Mouse (Mus musculus): ENCODE data around the gene Brd1. TPM values are rescaled to one million over a fixed set of nuclear protein-coding genes. Genes with fewer than 3 reads are reported as not detected.

Brd1 gene
- polyA plus RNA-seq, 1 experiment from 2014 or later, result 20.3 TPM

- H3K4me1 ChIP-seq (ENCODE audit: control insufficient read depth, insufficient read depth, low read length), result no peaks in the 10 kb centered on the region
Observed at GRCm38 (mm10) chr15:88684039-88684438, 50.0 kb downstream of the Brd1 start.

DNA sequence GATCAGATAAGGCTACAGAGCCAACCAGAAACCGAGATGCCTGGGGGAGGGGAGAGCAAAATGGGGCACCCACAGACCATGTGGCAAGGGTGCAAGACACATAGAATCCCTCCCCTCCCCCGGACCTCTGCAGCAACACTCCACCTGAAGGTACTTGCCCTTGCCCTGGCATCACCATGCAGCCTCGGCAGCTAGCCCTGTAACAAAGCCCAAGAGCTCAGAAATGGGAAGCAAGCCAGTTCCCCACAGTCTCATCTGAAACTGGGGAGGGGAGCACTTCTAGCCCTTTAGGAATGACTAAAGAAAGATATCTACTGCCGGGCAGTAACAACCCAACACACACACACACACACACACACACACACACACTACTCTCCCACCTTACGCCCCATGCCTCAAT lies 53.1 kb downstream of the Brd1 start:
- Histone ChIP-seq H3K9ac (ENCODE audit: low read length) (no peak overlapping the region), H3K27me3 (ENCODE audit: control insufficient read depth, insufficient read depth, low read length) (no peaks in the 10 kb centered on the region), H3K27ac (ENCODE audit: low read length) (no peak overlapping the region), H3K4me1 (ENCODE audit: control insufficient read depth, insufficient read depth, low read length) (no peaks in the 10 kb centered on the region), H3K36me3 (ENCODE audit: control insufficient read depth, insufficient read depth, low read length) (peaks cover 4% of the 10 kb centered on the region; the same call in 1 of the 2 replicates), H3K4me2 (ENCODE audit: low read depth, low read length) (no peak overlapping the region), H3K4me3 (replicated peaks; ENCODE audit: low read length) (no peak overlapping the region), H3K9me3 (replicated peaks; ENCODE audit: control insufficient read depth, low read length) (no peaks in the 10 kb centered on the region)
- ATAC-seq (ENCODE audit: insufficient read depth, low FRiP score), result no peak
- 75% methylated on average over 5 of the region's 5 CpGs for WGBS

More at GRCm38 (mm10) chr15:88684039-88684438, 50.0 kb downstream of the Brd1 start:
- WGBS, result 73% methylated on average over 6 of the region's 6 CpGs
- Histone ChIP-seq H3K9me3 (replicated peaks; ENCODE audit: control insufficient read depth, low read length) (no peaks in the 10 kb centered on the region), H3K27me3 (ENCODE audit: control insufficient read depth, insufficient read depth, low read length) (no peaks in the 10 kb centered on the region), H3K9ac (ENCODE audit: low read length) (no peak overlapping the region), H3K4me3 (replicated peaks; ENCODE audit: low read length) (no peak overlapping the region), H3K36me3 (ENCODE audit: control insufficient read depth, insufficient read depth, low read length) (peaks cover 12% of the 10 kb centered on the region; the same call in 1 of the 2 replicates), H3K27ac (ENCODE audit: low read length) (no peak overlapping the region), H3K4me2 (ENCODE audit: low read depth, low read length) (no peak overlapping the region)
- ATAC-seq (ENCODE audit: insufficient read depth, low FRiP score), result no peak

DNA sequence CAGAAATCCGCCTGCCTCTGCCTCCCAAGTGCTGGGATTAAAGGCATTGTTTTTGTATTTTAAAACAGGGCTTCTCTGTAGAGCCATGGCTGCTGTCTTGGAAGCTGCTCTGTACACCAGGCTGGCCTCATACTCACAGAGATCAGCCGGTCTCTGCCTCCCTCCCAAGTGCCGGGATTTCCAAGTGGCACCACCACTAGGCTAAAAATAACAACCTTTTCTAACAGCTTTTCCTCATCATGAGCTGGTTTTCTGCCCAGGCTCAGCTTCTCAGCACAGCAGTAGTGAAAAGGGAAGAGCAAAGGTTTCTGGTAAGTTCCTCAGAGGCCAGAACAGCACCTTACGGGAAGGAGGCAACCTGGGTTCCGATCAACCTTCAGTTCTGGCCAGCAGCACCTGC lies 56.5 kb downstream of the Brd1 start:
- Histone ChIP-seq H3K36me3 (ENCODE audit: control insufficient read depth, insufficient read depth, low read length) (no peaks in the 10 kb centered on the region), H3K9ac (ENCODE audit: low read length) (no peak overlapping the region), H3K9me3 (replicated peaks; ENCODE audit: control insufficient read depth, low read length) (no peaks in the 10 kb centered on the region), H3K4me2 (ENCODE audit: low read depth, low read length) (no peak overlapping the region), H3K27ac (ENCODE audit: low read length) (no peak overlapping the region), H3K27me3 (ENCODE audit: control insufficient read depth, insufficient read depth, low read length) (no peaks in the 10 kb centered on the region), H3K4me3 (replicated peaks; ENCODE audit: low read length) (no peak overlapping the region), H3K4me1 (ENCODE audit: control insufficient read depth, insufficient read depth, low read length) (no peaks in the 10 kb centered on the region)
- WGBS, result 76% methylated on average over 5 of the region's 5 CpGs
- no peak for ATAC-seq (ENCODE audit: insufficient read depth, low FRiP score)

- Histone ChIP-seq H3K4me2 (ENCODE audit: low read depth, low read length) (no peak overlapping the region), H3K27me3 (ENCODE audit: control insufficient read depth, insufficient read depth, low read length) (no peaks in the 10 kb centered on the region), H3K4me3 (replicated peaks; ENCODE audit: low read length) (no peak overlapping the region), H3K27ac (ENCODE audit: low read length) (no peak overlapping the region), H3K4me1 (ENCODE audit: control insufficient read depth, insufficient read depth, low read length) (no peaks in the 10 kb centered on the region), H3K36me3 (ENCODE audit: control insufficient read depth, insufficient read depth, low read length) (no peaks in the 10 kb centered on the region), H3K9ac (ENCODE audit: low read length) (no peak overlapping the region), H3K9me3 (replicated peaks; ENCODE audit: control insufficient read depth, low read length) (no peaks in the 10 kb centered on the region)
- ATAC-seq (ENCODE audit: insufficient read depth, low FRiP score), result no peak
- WGBS, result 70% methylated on average over 5 of the region's 5 CpGs
Observed at GRCm38 (mm10) chr15:88675998-88676397, 58.0 kb downstream of the Brd1 start.

DNA sequence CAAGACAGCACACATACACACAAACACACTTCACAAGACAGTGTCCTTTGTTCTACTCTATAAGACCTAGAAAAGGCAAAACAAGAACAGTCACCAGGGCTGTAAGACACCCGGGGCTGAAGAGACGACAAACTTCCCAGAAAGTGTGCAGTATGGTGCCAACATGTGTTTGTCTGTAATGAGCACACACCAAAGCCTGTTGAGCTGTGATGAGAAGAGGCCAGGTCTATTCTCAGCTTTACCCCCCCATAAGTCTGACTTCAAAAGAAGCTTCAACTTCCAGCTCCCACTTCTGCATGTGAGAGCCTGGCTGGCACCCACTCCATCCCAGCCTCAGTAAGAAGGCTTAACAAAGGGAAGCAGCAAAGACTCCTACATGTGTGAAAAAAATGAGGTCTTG lies 65.3 kb downstream of the Brd1 start:
- H3K9ac ChIP-seq (ENCODE audit: low read length), result no peak overlapping the region
- ATAC-seq (ENCODE audit: insufficient read depth, low FRiP score), result no peak
- H3K4me2 ChIP-seq (ENCODE audit: low read depth, low read length), result no peak overlapping the region
- no peak overlapping the region for H3K4me3 ChIP-seq (replicated peaks; ENCODE audit: low read length)
- H3K27ac ChIP-seq (ENCODE audit: low read length), result no peak overlapping the region
- no peaks in the 10 kb centered on the region for H3K9me3 ChIP-seq (replicated peaks; ENCODE audit: control insufficient read depth, low read length)
- H3K27me3 ChIP-seq (ENCODE audit: control insufficient read depth, insufficient read depth, low read length), result no peaks in the 10 kb centered on the region
- 77% methylated on average over 2 of the region's 2 CpGs for WGBS
- no peaks in the 10 kb centered on the region for H3K4me1 ChIP-seq (ENCODE audit: control insufficient read depth, insufficient read depth, low read length)
- H3K36me3 ChIP-seq (ENCODE audit: control insufficient read depth, insufficient read depth, low read length), result no peaks in the 10 kb centered on the region

DNA sequence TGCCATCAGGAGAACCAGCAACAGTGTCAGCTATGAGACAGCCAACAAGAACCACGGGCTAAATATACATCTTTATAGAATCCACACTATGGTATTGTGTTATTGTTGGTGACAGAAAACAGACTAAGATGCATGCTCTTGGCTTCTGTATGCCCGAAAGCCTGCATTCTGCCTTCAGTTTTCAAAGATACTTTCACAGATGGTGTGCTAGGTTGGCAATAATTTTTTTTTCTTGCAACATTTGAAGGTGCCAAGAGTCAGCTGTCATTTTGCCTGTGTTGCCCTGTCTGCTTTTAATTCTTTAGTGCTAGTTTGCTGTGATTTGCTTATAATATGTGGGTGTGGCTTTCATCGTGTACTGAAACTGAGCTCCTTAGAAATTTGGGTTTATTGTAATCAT lies 66.4 kb downstream of the Brd1 start:
- WGBS, result 78% methylated on average over 3 of the region's 3 CpGs
- no peak for ATAC-seq (ENCODE audit: insufficient read depth, low FRiP score)

GRCm38 (mm10) chr15:88665846-88666245 lies 68.2 kb downstream of the Brd1 start:
- H3K4me3 ChIP-seq (replicated peaks; ENCODE audit: low read length), result no peak overlapping the region
- ATAC-seq (ENCODE audit: insufficient read depth, low FRiP score), result no peak
- H3K27me3 ChIP-seq (ENCODE audit: control insufficient read depth, insufficient read depth, low read length), result peaks cover 3% of the 10 kb centered on the region
- no peaks in the 10 kb centered on the region for H3K9me3 ChIP-seq (replicated peaks; ENCODE audit: control insufficient read depth, low read length)
- no peak overlapping the region for H3K9ac ChIP-seq (ENCODE audit: low read length)
- no peak overlapping the region for H3K27ac ChIP-seq (ENCODE audit: low read length)
- H3K4me1 ChIP-seq (ENCODE audit: control insufficient read depth, insufficient read depth, low read length), result no peaks in the 10 kb centered on the region
- H3K4me2 ChIP-seq (ENCODE audit: low read depth, low read length), result no peak overlapping the region
- WGBS, result 69% methylated on average over 4 of the region's 4 CpGs
- H3K36me3 ChIP-seq (ENCODE audit: control insufficient read depth, insufficient read depth, low read length), result no peaks in the 10 kb centered on the region

More for the DNA sequence above, 66.4 kb downstream of the Brd1 start:
- H3K36me3 ChIP-seq (ENCODE audit: control insufficient read depth, insufficient read depth, low read length), result no peaks in the 10 kb centered on the region
- no peak overlapping the region for H3K4me2 ChIP-seq (ENCODE audit: low read depth, low read length)
- no peaks in the 10 kb centered on the region for H3K4me1 ChIP-seq (ENCODE audit: control insufficient read depth, insufficient read depth, low read length)
- H3K4me3 ChIP-seq (replicated peaks; ENCODE audit: low read length), result no peak overlapping the region
- no peak overlapping the region for H3K27ac ChIP-seq (ENCODE audit: low read length)
- no peak overlapping the region for H3K9ac ChIP-seq (ENCODE audit: low read length)
- no peaks in the 10 kb centered on the region for H3K9me3 ChIP-seq (replicated peaks; ENCODE audit: control insufficient read depth, low read length)
- H3K27me3 ChIP-seq (ENCODE audit: control insufficient read depth, insufficient read depth, low read length), result peaks cover 3% of the 10 kb centered on the region; the same call in 1 of the 2 replicates

DNA sequence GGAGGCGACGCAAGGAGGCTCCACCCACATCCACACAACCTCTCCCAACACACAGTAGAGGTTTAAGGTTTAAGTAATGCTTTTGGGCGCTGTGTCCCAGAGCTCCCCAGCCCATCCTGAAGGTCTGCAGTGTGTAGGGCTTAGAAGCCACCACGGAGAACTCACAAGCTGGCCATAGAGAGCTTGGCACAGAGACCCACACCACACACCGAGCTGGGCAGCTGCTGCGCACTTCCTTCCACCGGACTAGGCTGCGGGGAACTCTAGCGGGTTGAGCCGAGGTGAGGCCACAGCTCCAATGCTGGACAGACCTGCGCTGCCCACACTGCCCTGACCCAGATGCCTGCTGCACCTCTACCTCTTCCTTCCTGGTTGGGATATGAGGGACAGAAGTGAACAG lies 71.0 kb downstream of the Brd1 start:
- H3K9ac ChIP-seq (ENCODE audit: low read length), result no peak overlapping the region
- peaks cover 3% of the 10 kb centered on the region for H3K27me3 ChIP-seq (ENCODE audit: control insufficient read depth, insufficient read depth, low read length)
- no peaks in the 10 kb centered on the region for H3K9me3 ChIP-seq (replicated peaks; ENCODE audit: control insufficient read depth, low read length)
- no peak overlapping the region for H3K4me2 ChIP-seq (ENCODE audit: low read depth, low read length)
- no peak overlapping the region for H3K27ac ChIP-seq (ENCODE audit: low read length)
- no peak for ATAC-seq (ENCODE audit: insufficient read depth, low FRiP score)
- no peak overlapping the region for H3K4me3 ChIP-seq (replicated peaks; ENCODE audit: low read length)
- no peaks in the 10 kb centered on the region for H3K36me3 ChIP-seq (ENCODE audit: control insufficient read depth, insufficient read depth, low read length)
- 30% methylated on average over 11 of the region's 11 CpGs for WGBS
- no peaks in the 10 kb centered on the region for H3K4me1 ChIP-seq (ENCODE audit: control insufficient read depth, insufficient read depth, low read length)

- no peak overlapping the region for H3K27ac ChIP-seq (ENCODE audit: low read length)
- H3K36me3 ChIP-seq (ENCODE audit: control insufficient read depth, insufficient read depth, low read length), result no peaks in the 10 kb centered on the region
- no peak overlapping the region for H3K4me2 ChIP-seq (ENCODE audit: low read depth, low read length)
- WGBS, result 8% methylated on average over 22 of the region's 22 CpGs
- no peak overlapping the region for H3K9ac ChIP-seq (ENCODE audit: low read length)
- no peak overlapping the region for H3K4me3 ChIP-seq (replicated peaks; ENCODE audit: low read length)
- H3K27me3 ChIP-seq (ENCODE audit: control insufficient read depth, insufficient read depth, low read length), result peaks cover 3% of the 10 kb centered on the region
- no peaks in the 10 kb centered on the region for H3K4me1 ChIP-seq (ENCODE audit: control insufficient read depth, insufficient read depth, low read length)
- no peaks in the 10 kb centered on the region for H3K9me3 ChIP-seq (replicated peaks; ENCODE audit: control insufficient read depth, low read length)
- ATAC-seq (ENCODE audit: insufficient read depth, low FRiP score), result no peak
Observed at GRCm38 (mm10) chr15:88662111-88662850, 71.8 kb downstream of the Brd1 start.

All from stomach, embryonic 16.5 days (tissue).